Mouse (Mus musculus): Measurements from ENCODE around the gene Adat3. TPM values are rescaled to one million over a fixed set of nuclear protein-coding genes. Genes with fewer than 3 reads are reported as not detected.

The Adat3 gene
- total RNA-seq, 1 experiment: 12.7 TPM

- Histone ChIP-seq H3K36me3 (ENCODE audit: control insufficient read depth, insufficient read depth, low read length, poor library complexity, severe bottlenecking) (no peaks in the 10 kb centered on the region; the same call in 1 of the 2 replicates), H3K4me1 (ENCODE audit: control insufficient read depth in 2 of 2, insufficient read depth in 2 of 2, low read length in 2 of 2, poor library complexity in 1 of 2) (peaks cover 2 to 22% of the 10 kb centered on the region in 2 experiments), H3K4me3 (ENCODE audit: insufficient read depth in 1 of 2, low read depth in 1 of 2, low read length in 2 of 2, poor library complexity in 1 of 2, severe bottlenecking in 1 of 2) (no peak overlapping the region), H3K27ac (ENCODE audit: insufficient read depth, low read depth, low read length, poor library complexity, severe bottlenecking) (no peak overlapping the region), H3K9me3 (ENCODE audit: control insufficient read depth, insufficient read depth, low read depth, low read length) (no peaks in the 10 kb centered on the region), H3K9ac (ENCODE audit: insufficient read depth, low read depth, low read length, poor library complexity, severe bottlenecking) (no peak overlapping the region)
- no peak for TF ChIP-seq HCFC1 (IDR thresholded peaks at IDR 0.05; ENCODE audit: borderline replicate concordance, insufficient read depth, low read length)
- TF ChIP-seq MAFK (IDR thresholded peaks at IDR 0.05; ENCODE audit: insufficient read depth, low read depth, low read length): no peak
- no peak for TF ChIP-seq ZNF384 (IDR thresholded peaks at IDR 0.05; ENCODE audit: low read depth, low read length)
- no peak for TF ChIP-seq CHD2 (IDR thresholded peaks at IDR 0.05; ENCODE audit: low read depth, low read length)
- TF ChIP-seq ZC3H11A (IDR thresholded peaks at IDR 0.05; ENCODE audit: borderline replicate concordance, low read depth, low read length): no peak
- in situ Hi-C loops (cut with MboI; ENCODE audit: low sequenced_read_pairs in 2 of 2, unreplicated experiment in 2 of 2): no loop called here
- DNase-seq (ENCODE audit: low read depth, low spot score): no peak
These were observed 52.2 kb downstream of the Adat3 start for GRCm38 (mm10) chr10:80654866-80655265.

- Histone ChIP-seq H3K4me1 (ENCODE audit: control insufficient read depth in 2 of 2, insufficient read depth in 2 of 2, low read length in 2 of 2, poor library complexity in 1 of 2) (peaks cover 2 to 22% of the 10 kb centered on the region in 2 experiments), H3K27ac (ENCODE audit: insufficient read depth, low read depth, low read length, poor library complexity, severe bottlenecking) (no peak overlapping the region), H3K9me3 (ENCODE audit: control insufficient read depth, insufficient read depth, low read depth, low read length) (no peaks in the 10 kb centered on the region), H3K36me3 (ENCODE audit: control insufficient read depth, insufficient read depth, low read length, poor library complexity, severe bottlenecking) (no peaks in the 10 kb centered on the region; the same call in 1 of the 2 replicates), H3K4me3 (ENCODE audit: insufficient read depth in 1 of 2, low read depth in 1 of 2, low read length in 2 of 2, poor library complexity in 1 of 2, severe bottlenecking in 1 of 2) (peak overlapping the region; percentile 78 to 93), H3K9ac (ENCODE audit: insufficient read depth, low read depth, low read length, poor library complexity, severe bottlenecking) (peak overlapping the region; percentile 77)
- TF ChIP-seq HCFC1 (IDR thresholded peaks at IDR 0.05; ENCODE audit: borderline replicate concordance, insufficient read depth, low read length) (no peak), MAFK (IDR thresholded peaks at IDR 0.05; ENCODE audit: insufficient read depth, low read depth, low read length) (no peak), ZNF384 (IDR thresholded peaks at IDR 0.05; ENCODE audit: low read depth, low read length) (no peak), ZC3H11A (IDR thresholded peaks at IDR 0.05; ENCODE audit: borderline replicate concordance, low read depth, low read length) (no peak), CHD2 (IDR thresholded peaks at IDR 0.05; ENCODE audit: low read depth, low read length) (no peak)
- no peak for DNase-seq (ENCODE audit: low read depth, low spot score)
- in situ Hi-C loops (cut with MboI; ENCODE audit: low sequenced_read_pairs in 2 of 2, unreplicated experiment in 2 of 2): no loop called here
These were observed 52.9 kb downstream of the Adat3 start for GRCm38 (mm10) chr10:80655406-80656129.

DNA sequence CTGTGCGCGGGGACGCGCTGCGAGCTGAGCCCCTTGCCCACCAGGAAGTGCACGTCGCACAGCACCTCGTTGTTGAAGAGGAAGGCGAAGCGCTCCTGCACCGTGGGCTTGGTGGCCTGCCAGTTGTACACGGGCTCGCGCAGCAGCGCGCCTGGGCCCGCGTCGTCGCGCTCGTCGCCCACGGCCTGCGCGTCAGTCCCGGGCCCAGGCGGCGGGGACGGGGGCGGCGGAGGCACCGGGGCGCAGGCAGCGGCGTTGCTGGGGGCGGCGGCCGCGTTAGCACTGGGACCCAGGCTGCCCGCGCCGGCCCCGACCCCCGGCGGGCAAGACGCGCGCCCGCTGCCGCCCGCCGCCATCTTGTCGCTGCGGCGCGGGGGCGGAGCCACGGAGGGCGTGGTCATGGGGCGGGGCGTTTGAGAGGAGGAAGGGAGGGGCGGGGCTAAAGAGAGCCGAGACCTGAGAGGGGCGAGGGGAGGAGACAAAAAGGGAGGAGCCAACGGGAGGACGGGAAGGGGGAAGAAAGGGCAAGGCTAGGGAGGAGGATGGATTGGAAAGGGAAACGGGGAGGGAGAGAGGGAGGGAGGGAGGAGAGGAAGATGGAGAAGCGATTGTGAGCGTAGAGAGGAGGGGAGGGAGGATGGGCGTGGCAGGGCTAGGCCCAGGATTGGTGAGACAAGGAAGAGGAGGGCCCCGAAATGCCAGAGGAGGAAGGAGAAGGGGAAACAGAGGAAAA is 53.6 kb downstream of the Adat3 start:
- no peak for TF ChIP-seq CHD2 (IDR thresholded peaks at IDR 0.05; ENCODE audit: low read depth, low read length)
- TF ChIP-seq ZNF384 (IDR thresholded peaks at IDR 0.05; ENCODE audit: low read depth, low read length): no peak
- TF ChIP-seq HCFC1 (IDR thresholded peaks at IDR 0.05; ENCODE audit: borderline replicate concordance, insufficient read depth, low read length): no peak
- TF ChIP-seq MAFK (IDR thresholded peaks at IDR 0.05; ENCODE audit: insufficient read depth, low read depth, low read length): no peak
- TF ChIP-seq ZC3H11A (IDR thresholded peaks at IDR 0.05; ENCODE audit: borderline replicate concordance, low read depth, low read length): no peak
- Histone ChIP-seq H3K4me3 (ENCODE audit: insufficient read depth in 1 of 2, low read depth in 1 of 2, low read length in 2 of 2, poor library complexity in 1 of 2, severe bottlenecking in 1 of 2) (peak overlapping the region; percentile 78 to 93), H3K36me3 (ENCODE audit: control insufficient read depth, insufficient read depth, low read length, poor library complexity, severe bottlenecking) (no peaks in the 10 kb centered on the region; the same call in 1 of the 2 replicates), H3K4me1 (ENCODE audit: control insufficient read depth in 2 of 2, insufficient read depth in 2 of 2, low read length in 2 of 2, poor library complexity in 1 of 2) (peaks cover 2 to 22% of the 10 kb centered on the region in 2 experiments), H3K9ac (ENCODE audit: insufficient read depth, low read depth, low read length, poor library complexity, severe bottlenecking) (peak overlapping the region; percentile 77), H3K9me3 (ENCODE audit: control insufficient read depth, insufficient read depth, low read depth, low read length) (no peaks in the 10 kb centered on the region), H3K27ac (ENCODE audit: insufficient read depth, low read depth, low read length, poor library complexity, severe bottlenecking) (peak overlapping the region; percentile 83)
- peak; percentile 100 for DNase-seq (ENCODE audit: low read depth, low spot score)
- in situ Hi-C loops (cut with MboI; ENCODE audit: low sequenced_read_pairs in 2 of 2, unreplicated experiment in 2 of 2): no loop called here

- peak; percentile 62 for DNase-seq (ENCODE audit: low read depth, low spot score)
- in situ Hi-C loops (cut with MboI; ENCODE audit: low sequenced_read_pairs in 2 of 2, unreplicated experiment in 2 of 2): no loop called here
These were observed 54.4 kb downstream of the Adat3 start, which contains the start of gene Btbd2 for GRCm38 (mm10) chr10:80656863-80657623. Gene Btbd2 (minus strand): TSS chr10:80657071.

More at GRCm38 (mm10) chr10:80656863-80657623, 54.4 kb downstream of the Adat3 start, which contains the start of gene Btbd2:
- Histone ChIP-seq H3K36me3 (ENCODE audit: control insufficient read depth, insufficient read depth, low read length, poor library complexity, severe bottlenecking) (no peaks in the 10 kb centered on the region; the same call in 1 of the 2 replicates), H3K9ac (ENCODE audit: insufficient read depth, low read depth, low read length, poor library complexity, severe bottlenecking) (peak within 1 kb of the TSS; percentile 77), H3K4me3 (ENCODE audit: insufficient read depth in 1 of 2, low read depth in 1 of 2, low read length in 2 of 2, poor library complexity in 1 of 2, severe bottlenecking in 1 of 2) (peak within 1 kb of the TSS; percentile 78 to 93), H3K27ac (ENCODE audit: insufficient read depth, low read depth, low read length, poor library complexity, severe bottlenecking) (peak within 1 kb of the TSS; percentile 83), H3K9me3 (ENCODE audit: control insufficient read depth, insufficient read depth, low read depth, low read length) (no peaks in the 10 kb centered on the region), H3K4me1 (ENCODE audit: control insufficient read depth in 2 of 2, insufficient read depth in 2 of 2, low read length in 2 of 2, poor library complexity in 1 of 2) (peaks cover 2 to 22% of the 10 kb centered on the region in 2 experiments)
- TF ChIP-seq CHD2 (IDR thresholded peaks at IDR 0.05; ENCODE audit: low read depth, low read length): no peak
- TF ChIP-seq HCFC1 (IDR thresholded peaks at IDR 0.05; ENCODE audit: borderline replicate concordance, insufficient read depth, low read length): no peak

Other genes with a start within 250 kb of the Adat3 start
- gene Plk5, start 246.4 kb upstream of the Adat3 start, total RNA-seq (2012; rRNA removed): 6.0 and 17.4 TPM in 2 replicates
- 27.1 and 28.9 TPM in 2 replicates for gene Mex3d, start 215.2 kb upstream of the Adat3 start, total RNA-seq (2012; rRNA removed)
- 131 and 134 TPM in 2 replicates for gene Mbd3, start 203.3 kb upstream of the Adat3 start, total RNA-seq (2012; rRNA removed)
- 995 and 1,362 TPM in 2 replicates for gene Uqcr11, start 196.1 kb upstream of the Adat3 start, total RNA-seq (2012; rRNA removed)
- gene Tcf3, start 169.2 kb upstream of the Adat3 start, total RNA-seq (2012; rRNA removed): 90.9 and 108 TPM in 2 replicates
- not detected in 2 replicates for gene Onecut3, start 108.0 kb upstream of the Adat3 start, total RNA-seq (2012; rRNA removed)
- gene Atp8b3, start 63.8 kb upstream of the Adat3 start, total RNA-seq (2012; rRNA removed): 0.80 and 2.3 TPM in 2 replicates
- gene Rexo1, start 41.3 kb upstream of the Adat3 start, total RNA-seq (2012; rRNA removed): 27.4 and 33.4 TPM in 2 replicates
- 20.8 and 23.5 TPM in 2 replicates for gene Klf16, start 25.6 kb upstream of the Adat3 start, total RNA-seq (2012; rRNA removed)
- gene Abhd17a, start 12.5 kb upstream of the Adat3 start, total RNA-seq (2012; rRNA removed): 67.9 and 68.7 TPM in 2 replicates
- gene Scamp4, start within 50 bp of the Adat3 start, total RNA-seq (2012; rRNA removed): 54.8 and 83.8 TPM in 2 replicates
- 8.4 and 9.7 TPM in 2 replicates for gene Gm49322, start 3.1 kb downstream of the Adat3 start, total RNA-seq (2012; rRNA removed)
- gene Csnk1g2, start 20.0 kb downstream of the Adat3 start, total RNA-seq (2012; rRNA removed): 138 and 167 TPM in 2 replicates
- gene Btbd2, start 54.2 kb downstream of the Adat3 start, total RNA-seq (2012; rRNA removed): 45.7 and 64.7 TPM in 2 replicates
- gene Mknk2, start 75.2 kb downstream of the Adat3 start, total RNA-seq (2012; rRNA removed): 33.6 and 40.7 TPM in 2 replicates
- 18.8 and 29.2 TPM in 2 replicates for gene Mob3a, start 99.1 kb downstream of the Adat3 start, total RNA-seq (2012; rRNA removed)
- 8.9 and 13.9 TPM in 2 replicates for gene Izumo4, start 99.3 kb downstream of the Adat3 start, total RNA-seq (2012; rRNA removed)
- gene Ap3d1, start 139.4 kb downstream of the Adat3 start, total RNA-seq (2012; rRNA removed): 74.8 and 106 TPM in 2 replicates
- 31.9 and 41.2 TPM in 2 replicates for gene Dot1l, start 152.3 kb downstream of the Adat3 start, total RNA-seq (2012; rRNA removed)
- gene Sf3a2, start 195.3 kb downstream of the Adat3 start, total RNA-seq (2012; rRNA removed): 31.4 and 39.6 TPM in 2 replicates
- gene Plekhj1, start 195.7 kb downstream of the Adat3 start, total RNA-seq (2012; rRNA removed): 77.2 and 87.1 TPM in 2 replicates
- 1.0 and 1.9 TPM in 2 replicates for gene Amh, start 202.4 kb downstream of the Adat3 start, total RNA-seq (2012; rRNA removed)
- 0.67 and 1.0 TPM in 2 replicates for gene Jsrp1, start 210.6 kb downstream of the Adat3 start, total RNA-seq (2012; rRNA removed)
- 823 and 1,116 TPM in 2 replicates for gene Oaz1, start 223.8 kb downstream of the Adat3 start, total RNA-seq (2012; rRNA removed)
- gene Lingo3, start 241.2 kb downstream of the Adat3 start, total RNA-seq (2012; rRNA removed): 2.4 and 6.9 TPM in 2 replicates

Measured in ES-E14 (cell line).